Mouse (Mus musculus): ENCODE results near the gene Scgb1b3.

Scgb1b3 gene

GRCm38 (mm10) chr7:31375292-31375691 lies at the start of gene Scgb1b3:
TSS of gene Scgb1b3 (plus strand) at chr7:31375592.
- DNase-seq (ENCODE audit: low spot score), result no peak

- DNase-seq (ENCODE audit: low spot score), result no peak
Measured at GRCm38 (mm10) chr7:31362022-31362560, 13.3 kb upstream of the Scgb1b3 start, which contains the start of gene Scgb2b3. TSS of gene Scgb2b3 (minus strand) at chr7:31362072.

Data from yolk sac, embryonic 10.5 days (tissue).